Mouse (Mus musculus): Measurements from ENCODE around the gene Pts.

DNA sequence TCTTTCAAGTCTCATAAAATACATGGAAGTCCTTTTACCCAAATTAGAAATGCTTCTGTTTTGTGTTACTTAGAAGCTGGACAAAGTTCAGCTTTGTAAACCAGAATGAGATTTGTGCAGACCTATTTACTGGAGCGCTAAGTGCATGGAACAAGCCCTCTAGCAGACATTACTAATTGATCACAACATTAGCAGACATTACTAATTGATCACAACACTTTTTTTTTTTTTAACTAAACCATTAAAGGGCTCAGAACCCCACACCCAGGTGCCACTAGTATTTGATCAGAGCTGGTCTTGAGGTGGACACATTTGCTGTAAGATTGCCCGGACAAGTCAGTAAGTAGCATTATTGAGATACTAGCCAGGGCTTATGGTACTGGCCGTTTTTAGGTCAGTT, 5.3 kb upstream of the Pts start:
- no peak for TF ChIP-seq GATA1 (IDR thresholded peaks at IDR 0.05; ENCODE audit: borderline replicate concordance, low read length)
- TF ChIP-seq FLI1 (IDR thresholded peaks at IDR 0.05; ENCODE audit: low read length): no peak

Data from megakaryocyte, embryonic 14.5 days (primary cell).